Mouse (Mus musculus): ENCODE measurements around the gene Fhit. TPM values are rescaled to one million over a fixed set of nuclear protein-coding genes. Genes with fewer than 3 reads are reported as not detected.

The Fhit gene
- polyA plus RNA-seq, 1 experiment from 2014 or later = 4.8 TPM

DNA sequence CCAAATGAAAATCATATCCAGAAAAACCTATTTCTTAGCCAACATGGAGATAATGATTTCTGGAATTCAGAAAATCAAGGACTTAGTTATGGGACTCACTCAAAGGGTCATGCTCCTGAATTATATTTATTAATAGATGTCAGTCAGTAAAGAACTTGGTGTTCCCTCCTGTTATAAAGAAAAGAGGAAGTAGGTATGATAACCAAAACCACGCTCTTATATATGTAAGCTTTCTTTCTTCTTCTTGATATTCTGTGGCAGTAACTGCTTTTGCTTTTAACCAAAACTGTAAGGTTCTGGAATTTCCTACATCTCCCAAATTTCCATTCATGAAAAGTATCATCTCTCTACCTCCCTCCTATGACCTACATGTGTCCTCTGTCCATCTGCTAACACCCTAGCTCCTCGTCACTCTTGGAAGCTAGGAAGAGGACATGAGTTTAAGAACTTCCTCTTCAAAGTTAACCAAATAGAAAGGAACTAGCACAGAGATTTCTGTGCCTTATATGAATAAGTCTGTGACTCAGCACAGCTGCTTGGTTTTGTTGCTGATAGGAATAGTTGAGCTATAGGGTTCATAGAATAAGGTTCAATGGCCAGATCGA lies 731.3 kb downstream of the Fhit start:
- ATAC-seq (ENCODE audit: insufficient number of reproducible peaks, insufficient read depth, low FRiP score, low TSS enrichment, low read depth) = no peak
- no peak overlapping the region for H3K4me2 ChIP-seq
- no peaks in the 10 kb centered on the region for H3K4me1 ChIP-seq (replicated peaks)

DNA sequence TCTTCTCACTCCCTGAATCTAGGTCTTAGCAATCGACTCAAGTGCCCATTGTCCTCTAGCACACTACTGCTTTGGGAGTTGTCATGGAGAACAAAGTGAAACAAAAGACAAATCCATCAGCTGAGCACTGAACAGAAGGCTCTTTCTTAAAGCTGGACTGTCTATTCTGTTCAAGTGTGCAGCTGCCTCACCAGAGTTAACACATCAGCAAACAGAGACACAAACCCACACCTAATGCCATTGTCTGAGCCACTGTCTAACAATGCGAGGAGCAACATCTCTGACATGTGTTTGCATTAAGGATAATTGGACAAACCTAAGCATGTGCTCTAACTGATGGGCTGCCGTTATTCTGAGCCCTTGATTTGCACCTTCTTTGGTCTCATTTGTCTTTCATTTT lies 738.3 kb downstream of the Fhit start:
- Histone ChIP-seq H3K4me2 (no peak overlapping the region), H3K4me1 (replicated peaks) (no peaks in the 10 kb centered on the region), H3K36me3 (no peaks in the 10 kb centered on the region), H3K4me3 (replicated peaks) (no peak overlapping the region), H3K9ac (replicated peaks) (no peak overlapping the region), H3K27me3 (no peaks in the 10 kb centered on the region), H3K27ac (no peak overlapping the region), H3K9me3 (no peaks in the 10 kb centered on the region)
- ATAC-seq (ENCODE audit: insufficient number of reproducible peaks, insufficient read depth, low FRiP score, low TSS enrichment, low read depth) = no peak
- WGBS = 84% methylated on average over 3 of the region's 3 CpGs

More for the DNA sequence above, 731.3 kb downstream of the Fhit start:
- H3K36me3 ChIP-seq = no peaks in the 10 kb centered on the region
- H3K27me3 ChIP-seq = no peaks in the 10 kb centered on the region
- no peak overlapping the region for H3K9ac ChIP-seq (replicated peaks)
- no peak overlapping the region for H3K27ac ChIP-seq
- 84% methylated on average over 3 of the region's 3 CpGs for WGBS
- H3K9me3 ChIP-seq = no peaks in the 10 kb centered on the region
- H3K4me3 ChIP-seq (replicated peaks) = no peak overlapping the region

DNA sequence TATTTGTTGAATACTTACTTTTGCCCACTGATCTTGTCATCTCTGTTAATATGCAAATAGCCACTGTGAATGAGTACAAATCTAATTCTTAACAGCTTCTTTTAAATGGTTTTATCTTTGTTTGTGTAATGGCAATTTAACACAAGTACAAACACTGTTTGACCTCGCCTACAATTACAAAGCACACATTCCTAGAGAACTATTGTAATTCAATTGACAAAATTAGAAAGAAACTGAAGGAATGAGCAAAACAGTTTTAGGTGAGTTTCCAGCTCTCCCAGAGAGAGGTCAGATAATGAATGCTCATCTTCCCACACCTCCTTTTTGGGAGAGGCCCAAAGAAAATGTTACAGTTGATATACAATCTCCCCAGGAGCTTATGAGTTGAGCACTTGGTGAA lies 739.6 kb downstream of the Fhit start:
- no peak for ATAC-seq (ENCODE audit: insufficient number of reproducible peaks, insufficient read depth, low FRiP score, low TSS enrichment, low read depth)
- no peaks in the 10 kb centered on the region for H3K4me1 ChIP-seq (replicated peaks)
- H3K4me2 ChIP-seq = no peak overlapping the region
- no peak overlapping the region for H3K4me3 ChIP-seq (replicated peaks)
- no peak overlapping the region for H3K27ac ChIP-seq
- no peaks in the 10 kb centered on the region for H3K27me3 ChIP-seq
- H3K36me3 ChIP-seq = no peaks in the 10 kb centered on the region
- 68% methylated on average over 1 of the region's 1 CpGs for WGBS
- H3K9me3 ChIP-seq = no peaks in the 10 kb centered on the region
- H3K9ac ChIP-seq (replicated peaks) = no peak overlapping the region

DNA sequence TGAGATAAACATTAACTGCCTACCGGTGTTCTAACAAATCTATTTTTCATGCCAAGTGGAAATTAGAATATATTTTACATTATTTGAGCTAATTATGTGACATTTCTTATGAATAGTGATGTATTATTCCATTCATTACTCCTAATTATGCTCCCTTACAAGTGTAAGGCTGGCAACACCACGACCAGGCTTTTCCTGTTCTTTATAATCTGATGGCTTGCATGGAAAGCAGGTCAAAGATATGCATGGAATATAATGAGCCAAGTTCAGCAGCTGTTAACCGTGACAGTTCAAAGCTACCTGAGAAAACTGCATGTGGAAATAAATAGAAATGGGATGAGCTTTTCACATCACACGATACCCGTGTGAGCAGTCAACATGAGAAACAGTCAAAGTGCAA lies 746.8 kb downstream of the Fhit start:
- Histone ChIP-seq H3K27ac (no peak overlapping the region), H3K9me3 (no peaks in the 10 kb centered on the region), H3K36me3 (no peaks in the 10 kb centered on the region), H3K4me3 (replicated peaks) (no peak overlapping the region), H3K27me3 (no peaks in the 10 kb centered on the region), H3K9ac (replicated peaks) (no peak overlapping the region), H3K4me2 (no peak overlapping the region), H3K4me1 (replicated peaks) (no peaks in the 10 kb centered on the region)
- no peak for ATAC-seq (ENCODE audit: insufficient number of reproducible peaks, insufficient read depth, low FRiP score, low TSS enrichment, low read depth)
- 87% methylated on average over 5 of the region's 5 CpGs for WGBS

DNA sequence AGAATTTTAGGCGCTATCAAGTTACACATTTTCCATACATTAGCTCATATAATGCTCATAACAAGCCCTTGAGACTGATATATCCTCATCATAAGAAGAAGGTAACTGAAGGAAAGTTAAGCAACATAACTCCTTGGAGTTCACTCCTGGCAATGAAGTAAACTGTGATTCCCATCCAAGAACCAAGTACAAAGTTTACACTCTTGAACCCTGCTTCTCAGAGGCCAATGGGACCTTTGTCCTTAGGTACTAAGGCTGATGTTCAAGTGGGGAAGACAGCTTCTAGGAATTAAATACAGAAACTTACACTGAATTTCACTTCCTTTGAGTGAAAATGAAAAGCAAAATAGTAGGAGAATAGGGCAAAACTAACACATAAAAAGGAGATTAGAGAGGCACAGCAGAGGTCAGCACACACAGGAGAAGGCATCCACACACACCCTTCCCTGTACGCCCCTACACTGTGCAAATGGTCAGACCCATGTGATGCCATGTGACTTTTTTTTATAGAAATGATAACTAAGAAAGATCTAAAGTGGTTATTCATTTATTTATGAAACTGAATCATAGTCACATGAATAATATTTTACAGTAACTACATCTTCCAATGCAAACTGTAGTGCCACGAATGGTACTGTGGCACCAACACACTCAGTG lies 752.4 kb downstream of the Fhit start:
- 87% methylated on average over 3 of the region's 3 CpGs for WGBS
- Histone ChIP-seq H3K4me2 (no peak overlapping the region), H3K27me3 (no peaks in the 10 kb centered on the region), H3K9me3 (no peaks in the 10 kb centered on the region), H3K4me3 (replicated peaks) (no peak overlapping the region), H3K9ac (replicated peaks) (no peak overlapping the region), H3K4me1 (replicated peaks) (no peaks in the 10 kb centered on the region), H3K36me3 (no peaks in the 10 kb centered on the region), H3K27ac (no peak overlapping the region)
- ATAC-seq (ENCODE audit: insufficient number of reproducible peaks, insufficient read depth, low FRiP score, low TSS enrichment, low read depth) = no peak

DNA sequence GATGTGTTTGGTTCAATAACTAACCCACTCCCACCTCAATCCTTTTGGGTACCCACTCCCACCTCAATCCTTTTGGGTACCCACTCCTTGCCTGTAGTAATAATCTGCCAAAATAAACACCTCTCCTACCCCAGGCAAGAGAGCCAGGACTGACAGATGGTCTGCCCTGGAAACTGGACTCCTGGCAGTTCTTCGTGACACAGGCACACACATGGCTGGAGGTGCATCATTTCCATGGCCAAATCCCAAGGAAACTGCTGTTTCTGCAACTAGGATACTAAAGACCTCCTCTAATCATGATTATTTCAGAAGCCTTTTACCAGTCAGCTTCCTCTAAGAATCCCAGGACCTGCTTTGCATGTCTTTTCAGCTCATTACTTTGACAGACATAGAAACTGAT lies 756.5 kb downstream of the Fhit start:
- Histone ChIP-seq H3K9me3 (no peaks in the 10 kb centered on the region), H3K36me3 (no peaks in the 10 kb centered on the region), H3K4me2 (no peak overlapping the region), H3K27me3 (no peaks in the 10 kb centered on the region), H3K9ac (replicated peaks) (no peak overlapping the region), H3K4me1 (replicated peaks) (no peaks in the 10 kb centered on the region), H3K4me3 (replicated peaks) (no peak overlapping the region), H3K27ac (no peak overlapping the region)
- 75% methylated on average over 1 of the region's 1 CpGs for WGBS
- ATAC-seq (ENCODE audit: insufficient number of reproducible peaks, insufficient read depth, low FRiP score, low TSS enrichment, low read depth) = no peak

DNA sequence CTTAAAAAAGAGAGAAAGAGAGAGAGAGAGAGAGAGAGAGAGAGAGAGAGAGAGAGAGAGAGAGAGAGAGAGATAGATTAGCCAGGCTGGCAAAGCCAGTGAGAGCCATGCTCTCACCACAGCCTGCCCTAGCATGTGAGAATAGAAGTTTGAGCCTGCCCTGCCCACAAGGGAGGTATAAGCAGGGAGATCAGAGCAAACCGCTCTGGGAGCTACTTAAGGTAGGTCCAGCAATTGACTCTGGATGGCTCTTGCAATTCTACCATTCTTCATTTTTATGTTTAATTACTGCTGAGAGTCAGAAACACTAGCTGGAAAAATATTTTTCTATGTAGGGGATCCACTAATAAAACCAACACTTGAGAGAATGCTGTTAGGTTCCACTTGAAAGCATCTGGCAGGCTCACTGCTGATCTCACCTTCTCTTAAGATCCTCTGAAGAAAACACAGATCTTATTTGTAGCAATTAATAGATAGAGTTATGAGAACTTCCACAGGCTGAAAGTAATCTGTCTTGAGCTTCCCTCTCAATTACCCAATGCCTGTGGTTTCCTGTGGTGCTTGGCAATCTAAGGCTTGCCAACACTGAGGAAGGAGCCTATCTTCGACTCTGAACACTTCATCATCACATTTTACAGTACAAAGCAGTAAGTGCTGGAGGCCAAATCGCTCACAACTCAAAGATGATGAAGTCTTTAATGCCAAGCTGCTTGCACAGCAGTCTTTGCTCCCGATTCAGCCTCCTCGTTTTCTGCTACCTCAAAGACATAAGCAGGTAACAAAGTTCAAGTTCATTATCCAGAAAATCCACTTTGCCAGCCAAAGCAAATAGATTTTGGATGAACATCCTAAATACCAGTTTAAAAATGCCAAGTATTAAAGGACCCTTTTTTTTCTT lies 793.8 kb downstream of the Fhit start:
- ATAC-seq (ENCODE audit: insufficient number of reproducible peaks, insufficient read depth, low FRiP score, low TSS enrichment, low read depth) = no peak
- H3K9me3 ChIP-seq = no peaks in the 10 kb centered on the region
- H3K27ac ChIP-seq = no peak overlapping the region
- H3K27me3 ChIP-seq = no peaks in the 10 kb centered on the region
- WGBS = 78% methylated on average over 5 of the region's 5 CpGs
- H3K36me3 ChIP-seq = no peaks in the 10 kb centered on the region
- H3K4me3 ChIP-seq (replicated peaks) = no peak overlapping the region
- no peak overlapping the region for H3K9ac ChIP-seq (replicated peaks)
- no peak overlapping the region for H3K4me2 ChIP-seq
- no peaks in the 10 kb centered on the region for H3K4me1 ChIP-seq (replicated peaks)

DNA sequence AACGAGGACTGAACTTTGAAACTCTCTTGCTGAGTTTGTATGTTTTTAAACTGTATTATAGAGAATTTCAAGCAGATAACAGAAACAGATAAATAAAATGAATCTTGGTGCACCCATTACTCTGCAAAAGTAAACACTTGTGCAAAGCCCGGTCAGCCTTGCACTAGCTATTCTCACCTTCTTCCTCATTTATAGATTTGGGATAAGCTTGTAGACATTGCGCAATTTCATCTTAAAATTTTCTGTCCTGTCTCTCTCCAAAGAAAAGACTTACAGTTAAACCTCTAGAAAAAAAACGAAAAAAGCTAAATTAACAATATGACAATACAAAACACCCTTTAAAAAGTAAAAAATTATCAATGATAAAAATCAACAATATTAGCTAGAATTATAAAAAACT lies 795.0 kb downstream of the Fhit start:
- Histone ChIP-seq H3K27me3 (no peaks in the 10 kb centered on the region), H3K9ac (replicated peaks) (no peak overlapping the region), H3K4me1 (replicated peaks) (no peaks in the 10 kb centered on the region), H3K4me3 (replicated peaks) (no peak overlapping the region), H3K9me3 (no peaks in the 10 kb centered on the region), H3K36me3 (no peaks in the 10 kb centered on the region), H3K4me2 (no peak overlapping the region), H3K27ac (no peak overlapping the region)
- WGBS = 88% methylated on average over 4 of the region's 4 CpGs
- no peak for ATAC-seq (ENCODE audit: insufficient number of reproducible peaks, insufficient read depth, low FRiP score, low TSS enrichment, low read depth)

DNA sequence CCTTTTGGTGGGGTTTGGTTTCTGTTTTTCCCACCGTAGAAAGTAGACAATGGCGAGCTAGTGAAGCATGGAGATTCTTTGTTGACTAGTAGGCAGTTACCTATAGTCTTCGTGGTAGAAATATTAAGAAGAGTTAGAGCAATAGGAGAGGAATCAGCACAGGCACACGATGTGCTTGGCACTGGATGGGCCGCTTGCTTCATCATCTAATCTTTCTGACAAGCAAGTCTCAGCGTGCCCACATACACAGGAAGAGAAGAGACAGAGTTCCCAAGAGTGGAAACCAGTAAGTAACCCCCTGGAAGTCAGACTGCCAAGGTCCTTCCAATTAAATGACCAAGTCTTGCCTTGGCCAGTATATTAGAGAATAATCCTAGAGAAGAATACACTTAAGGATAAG lies 797.6 kb downstream of the Fhit start:
- no peaks in the 10 kb centered on the region for H3K9me3 ChIP-seq
- no peak for ATAC-seq (ENCODE audit: insufficient number of reproducible peaks, insufficient read depth, low FRiP score, low TSS enrichment, low read depth)
- H3K4me3 ChIP-seq (replicated peaks) = no peak overlapping the region
- no peaks in the 10 kb centered on the region for H3K4me1 ChIP-seq (replicated peaks)
- no peaks in the 10 kb centered on the region for H3K27me3 ChIP-seq
- no peak overlapping the region for H3K4me2 ChIP-seq
- H3K27ac ChIP-seq = no peak overlapping the region
- H3K36me3 ChIP-seq = no peaks in the 10 kb centered on the region
- no peak overlapping the region for H3K9ac ChIP-seq (replicated peaks)
- WGBS = 86% methylated on average over 6 of the region's 6 CpGs

DNA sequence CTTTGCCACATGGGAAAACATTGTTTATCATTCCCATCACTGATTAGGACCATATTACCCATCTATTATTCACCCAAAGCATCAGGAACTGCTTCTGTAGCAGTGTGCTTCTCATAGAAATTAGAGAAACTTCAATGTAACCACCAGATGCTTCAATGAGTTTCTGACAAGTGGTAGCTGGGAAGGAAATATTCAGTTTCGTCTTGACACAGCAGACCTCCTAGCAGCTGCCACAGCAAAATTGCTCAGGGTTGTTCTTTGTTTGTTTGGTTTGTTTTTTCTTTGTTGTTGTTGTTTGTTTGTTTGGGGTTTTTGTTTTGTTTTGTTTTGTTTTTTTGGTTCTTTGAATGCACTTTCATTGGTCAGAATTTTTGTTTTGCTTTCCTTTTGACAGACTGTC lies 798.5 kb downstream of the Fhit start:
- no peaks in the 10 kb centered on the region for H3K36me3 ChIP-seq
- ATAC-seq (ENCODE audit: insufficient number of reproducible peaks, insufficient read depth, low FRiP score, low TSS enrichment, low read depth) = no peak
- H3K27me3 ChIP-seq = no peaks in the 10 kb centered on the region
- no peaks in the 10 kb centered on the region for H3K9me3 ChIP-seq
- no peak overlapping the region for H3K27ac ChIP-seq
- no peak overlapping the region for H3K4me3 ChIP-seq (replicated peaks)
- no peak overlapping the region for H3K9ac ChIP-seq (replicated peaks)
- no peak overlapping the region for H3K4me2 ChIP-seq
- H3K4me1 ChIP-seq (replicated peaks) = no peaks in the 10 kb centered on the region
- WGBS = 76% methylated on average over 1 of the region's 1 CpGs

DNA sequence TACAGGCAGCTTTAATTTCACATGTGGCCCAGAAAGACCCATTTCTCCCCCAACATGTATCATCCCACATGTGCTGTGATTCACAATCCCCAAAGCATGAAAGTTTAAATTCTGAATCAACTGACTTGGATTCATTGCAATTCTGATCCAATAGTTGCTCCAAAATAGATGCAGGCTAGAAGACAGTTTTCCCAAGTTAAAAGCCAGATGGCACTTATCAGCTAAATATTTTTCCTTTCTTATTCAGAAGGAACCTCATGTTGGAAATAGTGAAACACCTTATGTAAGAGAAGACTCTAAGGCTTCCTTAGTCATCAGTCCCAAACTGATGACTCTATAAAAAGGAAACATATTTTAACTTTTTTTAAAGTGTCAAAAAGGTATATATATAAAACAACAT lies 815.9 kb downstream of the Fhit start:
- H3K9ac ChIP-seq (replicated peaks) = no peak overlapping the region
- H3K4me3 ChIP-seq (replicated peaks) = no peak overlapping the region
- H3K36me3 ChIP-seq = no peaks in the 10 kb centered on the region
- ATAC-seq (ENCODE audit: insufficient number of reproducible peaks, insufficient read depth, low FRiP score, low TSS enrichment, low read depth) = no peak
- no peak overlapping the region for H3K4me2 ChIP-seq
- H3K27me3 ChIP-seq = no peaks in the 10 kb centered on the region
- H3K9me3 ChIP-seq = no peaks in the 10 kb centered on the region
- H3K27ac ChIP-seq = no peak overlapping the region
- H3K4me1 ChIP-seq (replicated peaks) = no peaks in the 10 kb centered on the region

All from limb, embryonic 12.5 days (tissue).